Mouse (Mus musculus) embryo, embryonic 10.5 days (tissue): ENCODE measurements around the gene Ube2h.

ENCODE experiments used
- DNase-seq: peaks from one replicate; pipeline ENCODE4 v3.0.0-alpha.2; 2015; ENCODE audit warnings: low spot score

Ube2h gene

DNA sequence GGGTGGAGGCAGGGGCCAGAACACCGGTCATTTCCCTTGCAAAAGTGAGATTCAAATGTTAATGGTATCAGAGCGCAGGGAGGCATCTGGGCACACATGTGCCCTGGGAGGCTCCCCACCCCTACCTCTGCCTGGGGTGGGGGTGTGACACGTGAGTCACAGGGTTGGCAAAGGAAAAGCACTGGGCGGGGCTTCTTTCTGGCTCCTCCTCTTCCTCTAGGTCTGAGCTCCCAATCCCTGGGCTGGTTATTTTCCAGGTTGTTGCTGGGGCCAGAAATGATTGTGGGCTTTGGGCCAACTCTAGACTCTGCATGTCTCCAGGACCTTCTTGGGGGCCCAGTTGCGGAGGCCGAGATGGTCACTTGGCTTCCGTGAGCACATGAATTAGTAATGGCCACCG lies 108.2 kb downstream of the Ube2h start:
- DNase-seq: no peak

DNA sequence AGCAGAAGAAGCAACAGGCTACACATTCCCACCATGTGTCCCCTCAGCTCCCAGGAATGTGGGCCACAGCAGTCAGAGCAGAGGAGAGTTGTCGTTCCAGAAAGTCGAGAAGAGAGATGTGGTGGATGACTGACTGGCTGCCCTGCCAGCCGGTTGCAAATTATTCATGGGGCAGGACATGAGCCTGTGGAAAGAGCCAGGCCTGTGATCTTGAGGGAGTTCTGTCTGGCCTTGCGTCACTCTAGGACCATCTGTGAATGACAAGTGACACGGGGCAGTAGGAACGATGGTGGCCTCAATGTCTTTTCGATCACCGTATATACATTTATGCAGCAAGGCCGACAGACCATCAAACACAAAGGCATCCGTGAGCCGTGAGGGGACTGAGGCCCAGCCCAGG lies 108.7 kb downstream of the Ube2h start:
- no peak for DNase-seq

DNA sequence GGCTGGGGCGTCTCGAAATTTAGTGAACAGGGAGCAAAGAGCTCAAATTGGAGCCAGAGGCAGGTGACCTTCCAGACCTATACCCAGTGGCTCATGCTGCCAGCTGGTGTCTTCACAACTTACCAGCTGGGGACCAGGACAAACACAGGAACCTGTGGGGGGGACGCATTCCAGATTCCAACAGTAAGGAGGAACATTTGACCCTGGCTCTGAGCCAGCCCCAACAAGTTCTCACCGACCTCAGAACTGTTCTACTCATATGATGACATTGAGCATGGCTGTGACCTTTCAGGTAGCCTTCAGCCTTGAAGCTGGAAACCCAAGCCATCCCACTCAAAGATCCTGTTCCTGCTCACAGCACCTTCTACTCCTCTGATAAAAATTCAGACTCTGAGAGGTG lies 120.7 kb downstream of the Ube2h start:
- no peak for DNase-seq

DNA sequence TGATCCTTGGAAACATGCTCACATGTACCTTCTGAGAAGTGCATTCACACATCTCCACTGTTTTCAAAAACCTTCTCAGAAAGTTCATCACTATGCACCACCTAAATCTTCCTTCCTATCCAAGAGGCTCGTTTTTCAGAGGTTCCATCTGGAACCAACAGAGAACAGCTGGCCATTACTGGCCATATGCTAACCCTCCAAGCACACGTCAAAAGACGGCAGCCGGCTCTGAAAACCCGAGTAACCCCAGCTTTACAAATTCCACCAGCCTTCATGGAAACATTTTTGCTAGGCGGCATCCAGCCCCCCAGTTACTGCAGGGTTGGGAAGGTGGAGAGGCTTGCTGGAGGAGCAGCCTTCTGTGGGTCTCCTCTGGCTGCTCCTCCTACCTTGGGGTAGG lies 122.3 kb downstream of the Ube2h start:
- DNase-seq: no peak

DNA sequence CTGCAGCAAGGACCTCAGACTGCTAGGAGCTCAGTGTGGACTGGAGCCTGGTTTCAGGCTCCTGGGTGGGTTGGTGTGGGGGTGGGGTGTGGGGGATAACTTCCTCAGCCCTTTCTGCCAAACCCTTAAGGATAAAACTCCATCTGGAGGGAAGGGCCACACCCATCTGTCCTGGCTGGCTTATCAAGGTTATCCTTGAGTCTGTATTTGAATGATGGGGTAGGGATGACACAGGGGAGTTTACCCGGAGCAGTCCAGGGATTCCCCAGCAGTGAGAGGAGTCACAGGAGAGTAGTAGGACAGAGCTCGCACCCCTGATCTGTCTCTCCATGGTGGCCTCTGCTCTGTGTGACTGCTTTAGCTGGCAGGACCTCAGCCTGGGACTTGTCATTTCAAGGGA lies 124.0 kb downstream of the Ube2h start:
- DNase-seq: no peak

DNA sequence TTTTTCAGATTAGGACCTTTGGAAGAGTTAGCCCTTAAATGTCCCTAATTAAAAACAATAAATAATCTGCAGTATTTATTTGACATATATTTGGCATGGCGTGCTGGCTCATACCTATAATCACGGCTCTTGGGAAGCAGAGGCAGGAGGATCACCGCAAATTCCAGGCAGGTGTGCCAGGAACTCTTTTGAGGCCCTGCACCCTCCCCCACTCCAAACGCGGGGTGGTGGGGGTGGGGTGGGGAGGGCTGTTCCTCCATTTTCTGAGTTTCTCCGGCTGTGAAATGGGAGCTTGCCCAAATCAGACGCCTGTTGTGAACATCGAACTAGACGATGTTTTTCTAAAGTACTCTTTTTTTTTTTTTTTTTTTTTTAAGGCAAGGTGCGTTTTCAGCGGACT lies 125.3 kb downstream of the Ube2h start:
- no peak for DNase-seq

DNA sequence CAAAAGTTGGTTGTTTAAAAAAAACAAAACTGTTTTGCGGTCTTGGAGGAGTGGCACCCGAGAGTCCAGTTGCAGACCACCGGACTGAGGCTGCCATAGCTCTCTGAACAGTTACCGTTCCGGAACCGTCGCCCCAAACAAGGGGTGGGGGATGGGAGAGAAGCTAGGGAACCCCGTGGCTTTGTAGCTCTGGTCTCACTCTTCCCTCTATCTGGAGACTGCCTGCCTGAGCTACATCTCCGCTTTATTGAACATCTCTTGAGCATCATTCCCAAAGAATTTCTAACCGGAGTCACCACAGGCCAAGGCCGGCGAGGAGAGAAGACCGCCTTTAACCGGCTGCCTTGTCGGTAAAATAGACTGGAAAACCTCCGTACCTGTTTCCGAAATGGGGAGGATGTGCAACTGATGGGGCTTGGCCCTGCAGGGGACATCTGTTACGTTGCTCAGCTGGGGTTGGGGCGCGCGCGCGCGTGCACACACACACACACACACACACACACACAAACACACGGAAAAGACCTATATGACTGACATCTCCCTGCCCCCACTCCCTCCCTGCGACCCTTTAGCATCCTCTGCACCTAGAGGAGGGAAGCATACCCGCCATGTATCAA lies 126.2 kb downstream of the Ube2h start:
- peak; percentile 57 for DNase-seq

DNA sequence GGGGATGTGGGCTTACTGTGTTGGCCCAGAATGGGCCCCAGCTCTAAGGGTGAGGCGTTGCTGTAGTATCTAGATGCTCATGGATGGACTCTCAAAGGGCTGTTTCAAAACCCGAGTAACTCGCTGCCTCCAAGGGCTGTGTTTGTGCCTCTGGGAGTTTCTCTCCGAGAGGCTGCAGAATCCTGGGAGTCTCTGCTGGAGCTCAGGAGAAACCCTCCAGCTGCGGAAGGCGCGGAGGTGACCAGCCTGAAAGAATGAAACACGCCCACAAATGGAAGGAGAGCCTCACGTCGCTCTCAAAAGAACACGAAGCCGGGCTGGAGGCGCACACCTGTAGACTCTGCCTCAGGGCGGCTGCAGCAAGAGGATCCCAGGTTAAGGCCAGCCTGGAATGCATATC lies 127.0 kb downstream of the Ube2h start:
- peak; percentile 45 for DNase-seq

DNA sequence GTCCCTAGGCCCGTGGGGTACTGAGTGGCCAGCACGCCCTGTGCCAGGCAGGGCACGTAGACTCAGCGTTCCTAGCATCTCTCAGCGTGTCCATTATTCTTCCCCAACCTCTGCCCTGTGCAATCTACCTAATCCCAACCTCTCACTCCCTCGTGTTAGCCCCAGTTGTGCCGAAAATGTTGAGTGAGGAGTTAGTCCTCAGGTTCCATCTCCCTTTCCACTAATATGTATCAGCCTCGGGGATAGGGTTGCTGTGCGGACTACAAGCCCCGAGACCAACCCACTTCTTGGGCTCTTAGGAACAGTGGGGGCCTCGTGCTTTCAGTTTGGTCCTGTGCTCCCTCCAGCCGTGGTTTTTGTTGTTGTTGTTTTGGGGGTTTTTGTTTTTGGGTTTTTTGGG lies 127.8 kb downstream of the Ube2h start:
- peak; percentile 53 for DNase-seq

DNA sequence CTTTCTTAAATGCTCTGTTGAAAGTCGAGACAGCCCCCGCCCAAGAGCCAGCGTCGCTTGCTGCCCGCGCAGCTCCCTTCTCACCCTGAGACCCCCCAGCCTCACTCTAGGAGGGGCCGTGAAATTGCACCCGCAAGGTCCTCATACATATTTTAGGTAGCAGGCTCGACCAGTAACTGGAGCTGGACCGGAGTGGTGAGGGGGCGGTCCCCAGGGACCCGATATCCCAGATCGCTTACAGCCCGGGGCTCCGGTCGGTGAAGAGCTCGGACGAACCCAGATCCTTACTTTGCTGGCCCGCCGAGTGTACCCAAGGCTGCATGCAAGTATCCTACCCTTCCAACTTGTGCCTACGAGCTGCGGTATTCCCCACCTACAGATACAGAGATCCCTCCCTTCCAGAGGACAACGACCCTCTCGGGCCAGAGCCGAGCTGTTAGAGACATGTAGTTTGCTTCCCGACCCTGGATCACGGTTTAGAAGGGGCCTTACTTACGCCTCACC lies 128.4 kb downstream of the Ube2h start:
- peak; percentile 52 for DNase-seq

DNA sequence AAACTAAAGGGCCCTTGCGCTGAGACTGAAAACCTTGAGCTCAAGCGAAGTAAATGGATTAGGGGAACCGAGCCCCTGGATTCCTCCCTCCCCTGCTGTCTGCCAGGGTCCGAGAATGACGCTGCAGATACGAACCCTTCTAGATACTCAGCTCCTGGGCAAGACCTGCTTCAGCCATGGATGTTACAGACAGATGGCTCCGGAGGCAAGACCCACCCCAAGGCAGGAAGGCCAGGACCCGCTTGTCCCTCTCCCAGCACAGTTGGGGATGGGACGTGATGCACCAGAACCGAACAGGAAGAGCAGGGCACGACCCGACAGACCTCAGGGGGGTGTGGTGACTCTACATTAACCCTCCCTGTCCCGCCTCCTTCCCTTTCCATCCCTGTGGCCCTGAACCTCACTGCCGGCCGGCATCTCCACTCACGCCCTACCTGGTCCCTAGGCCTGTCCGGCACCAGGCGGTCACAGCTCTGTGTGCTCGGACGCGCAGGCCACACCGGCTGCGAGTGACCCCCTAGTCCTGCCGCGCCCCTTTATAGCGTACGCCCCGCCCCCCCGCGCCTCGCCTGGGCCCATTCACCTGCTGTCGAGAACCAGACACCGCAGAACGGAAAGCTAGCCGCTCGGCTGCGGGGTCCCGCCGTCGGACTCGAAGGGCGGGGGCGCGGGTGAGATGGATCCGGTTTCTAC lies 129.0 kb downstream of the Ube2h start:
- peak; percentile 54 for DNase-seq

DNA sequence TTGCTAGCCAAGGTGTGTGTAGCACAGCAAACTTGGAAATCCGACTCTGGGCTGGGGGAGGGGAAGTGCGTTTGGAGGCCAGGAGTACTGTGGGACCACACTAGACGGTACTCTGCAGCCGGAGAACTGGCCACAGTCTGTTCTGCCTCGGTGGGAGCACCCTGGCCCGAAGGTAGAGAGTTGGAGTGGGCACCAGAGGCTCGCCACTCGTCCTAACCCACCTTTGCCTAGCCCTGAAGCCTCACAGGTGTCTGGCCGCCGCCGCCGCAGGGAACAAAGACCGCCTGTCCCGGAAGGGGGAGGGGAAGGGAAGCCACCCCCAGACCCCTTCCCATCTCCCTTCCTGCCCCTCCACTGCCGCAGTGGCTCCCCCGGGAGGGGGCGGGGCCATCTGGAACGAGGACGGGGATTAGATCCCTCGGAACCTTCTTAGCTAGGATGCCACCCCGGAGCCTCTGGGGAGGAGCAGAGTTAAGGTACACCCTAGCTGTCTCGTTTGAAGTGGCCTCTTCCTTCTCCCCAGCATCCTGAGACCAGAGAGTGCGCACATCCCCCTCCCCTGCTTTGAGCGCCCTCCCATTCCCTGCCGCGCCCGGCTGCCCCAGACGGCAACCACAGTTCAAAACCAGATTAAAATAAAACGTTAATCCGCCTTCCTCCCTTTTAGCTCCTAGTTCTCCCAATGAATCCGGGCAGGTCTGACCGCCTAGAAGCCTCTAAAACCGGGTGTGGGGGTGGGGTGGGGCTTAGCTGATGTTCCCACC lies 129.7 kb downstream of the Ube2h start:
- peak; percentile 37 for DNase-seq

DNA sequence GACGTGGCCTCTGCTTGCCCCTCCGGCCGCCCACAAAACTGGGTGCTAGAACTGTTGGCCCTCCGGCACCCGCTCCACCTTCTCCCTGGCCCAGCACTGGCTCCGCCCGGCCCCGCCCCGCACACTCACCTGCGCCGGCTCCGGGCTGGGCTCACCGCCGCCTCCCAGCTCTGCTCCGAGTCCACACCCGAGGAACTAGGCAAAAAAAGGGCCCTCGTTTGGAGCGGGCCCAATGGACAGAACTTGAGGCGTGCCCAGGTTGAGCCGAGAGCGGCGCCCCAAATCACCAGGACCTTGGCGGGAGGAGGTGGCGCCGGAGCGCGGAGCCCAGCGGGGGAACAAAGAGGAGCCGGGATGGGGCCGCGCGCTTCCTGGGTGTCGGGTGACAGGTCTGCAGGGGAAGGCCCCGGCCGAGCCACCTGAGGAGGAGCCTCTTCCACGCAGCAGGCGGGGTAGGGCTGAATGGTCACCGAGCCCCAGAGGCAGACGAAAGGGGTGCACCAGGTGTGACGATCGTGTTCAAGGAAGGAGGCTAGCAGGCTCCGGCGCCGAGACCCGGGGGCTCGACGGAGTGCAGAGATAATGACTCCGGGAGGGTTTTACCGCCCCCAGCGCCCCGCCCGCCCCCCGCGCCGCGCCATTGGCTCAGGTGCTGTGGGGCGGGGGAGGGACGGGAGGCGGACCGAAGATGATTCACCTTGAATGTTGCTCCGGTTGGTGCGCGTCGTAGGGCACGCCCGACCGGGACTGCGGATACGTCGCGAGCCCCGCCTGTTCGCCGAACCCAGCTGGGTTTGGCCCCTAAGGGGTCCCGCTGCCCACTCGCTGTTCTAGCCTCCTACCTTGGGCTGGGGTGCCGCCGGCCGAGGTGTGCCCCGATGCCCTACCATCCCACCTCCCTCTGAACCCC lies 130.5 kb downstream of the Ube2h start:
- peak; percentile 40 for DNase-seq

DNA sequence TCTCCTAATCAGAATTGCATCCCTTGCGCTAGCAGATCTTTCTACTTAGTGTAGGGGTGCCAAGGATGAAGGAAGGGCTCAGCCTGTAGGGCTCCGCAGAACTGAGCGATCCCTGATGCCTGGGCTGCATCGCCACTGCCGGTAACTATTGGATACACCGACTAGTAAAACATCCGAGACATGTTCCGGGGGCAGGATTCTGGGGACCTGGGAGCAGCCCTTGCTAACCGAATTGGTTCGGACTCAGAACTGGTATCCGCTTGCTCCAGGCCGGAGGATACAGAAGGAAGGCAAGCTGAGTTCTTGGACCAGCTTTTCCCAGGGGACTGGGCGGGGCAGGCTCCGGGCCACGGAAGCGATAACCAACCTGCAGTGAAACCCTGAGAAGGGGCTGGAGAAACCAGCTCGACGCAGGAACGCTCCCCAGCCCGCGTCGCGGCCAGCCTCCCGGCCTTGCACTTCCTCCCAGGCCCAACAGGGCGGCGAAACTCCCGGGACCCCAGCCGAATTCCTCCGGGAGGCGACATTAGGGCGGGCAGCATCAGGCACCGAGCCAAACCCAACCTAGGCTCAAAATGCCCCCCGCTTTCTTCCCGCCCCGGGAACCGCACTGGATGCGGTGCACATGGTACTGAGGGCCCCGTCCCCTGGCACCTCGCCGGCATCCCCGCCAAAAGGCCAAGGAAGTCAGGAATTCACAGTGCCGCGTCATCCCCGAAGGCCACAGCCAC lies 131.4 kb downstream of the Ube2h start:
- DNase-seq: peak; percentile 46

DNA sequence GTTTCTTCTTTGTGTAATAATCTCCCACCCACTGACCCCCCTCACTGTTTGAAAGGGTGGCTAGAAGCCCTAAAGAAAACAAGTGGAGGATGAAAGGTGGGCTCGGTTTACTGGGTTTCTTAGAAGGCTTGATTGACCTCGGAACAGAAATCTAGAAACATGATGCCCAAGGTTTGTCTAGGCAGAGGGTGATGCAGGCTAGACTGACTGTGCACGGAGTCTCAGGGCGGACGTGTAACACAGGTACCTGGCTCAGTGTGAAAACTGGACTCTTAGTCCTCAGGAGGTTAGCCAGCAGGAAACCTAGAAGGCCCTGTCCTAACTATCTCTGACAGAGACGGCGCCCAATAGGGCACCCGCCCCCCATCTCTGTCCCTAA lies 131.9 kb downstream of the Ube2h start:
- no peak for DNase-seq

DNA sequence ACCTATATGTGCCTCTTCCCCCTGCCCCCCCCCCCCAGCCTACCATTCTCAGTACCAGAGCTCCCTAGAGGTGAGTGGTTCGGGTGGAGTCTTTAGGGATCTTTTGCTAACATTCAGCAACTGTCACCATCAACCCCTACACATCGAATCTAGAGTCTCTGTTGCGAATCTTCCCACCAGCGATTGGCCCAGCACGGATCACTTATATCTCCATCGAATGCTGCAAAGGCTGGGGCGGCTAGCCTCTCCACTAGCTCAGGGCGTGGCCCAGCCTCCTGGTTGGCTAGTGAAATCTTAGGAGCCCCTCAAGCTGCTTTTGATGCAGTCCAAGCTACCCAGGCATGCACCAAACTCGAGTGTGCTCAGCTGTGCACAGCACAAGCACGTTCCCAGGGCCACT lies 132.4 kb downstream of the Ube2h start:
- DNase-seq: peak; percentile 34

DNA sequence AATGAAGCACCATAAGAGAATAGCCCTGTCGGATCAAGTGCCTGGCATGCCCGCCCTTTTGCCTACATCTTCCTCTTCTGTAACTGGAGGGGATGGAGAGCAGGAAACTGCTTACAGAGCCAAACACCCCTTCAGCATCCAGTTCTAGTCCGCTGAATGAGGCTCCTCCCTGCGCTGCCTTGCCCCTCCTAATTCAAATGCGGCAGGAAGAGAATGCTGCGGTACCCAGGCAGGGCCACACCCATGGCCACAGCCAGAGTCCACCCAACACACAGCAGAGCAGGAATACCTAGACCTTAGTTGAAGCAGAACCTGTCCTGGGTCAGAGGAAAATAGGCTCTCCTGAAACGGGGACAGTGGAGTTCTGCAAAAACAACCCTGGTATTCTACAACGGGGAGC lies 133.1 kb downstream of the Ube2h start:
- DNase-seq: no peak

DNA sequence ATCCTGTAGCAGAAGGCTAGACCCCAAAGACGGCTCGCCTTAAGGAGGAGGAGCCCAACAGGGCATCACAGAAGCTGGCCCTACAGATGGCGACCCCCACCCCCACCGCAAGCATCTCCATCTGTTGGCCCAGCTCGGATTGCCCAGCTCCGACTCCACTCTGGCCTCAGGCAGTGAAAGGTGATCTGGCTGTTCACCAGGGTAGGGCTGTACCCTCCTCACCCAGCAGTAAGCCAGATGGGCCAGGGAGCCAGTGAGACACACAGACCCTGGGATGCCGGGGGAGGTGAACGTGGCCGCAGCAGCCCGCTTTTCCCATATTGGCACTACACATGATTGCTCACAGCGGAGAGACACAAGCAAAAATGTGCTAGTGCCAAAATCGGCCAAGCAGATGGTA lies 135.2 kb downstream of the Ube2h start:
- DNase-seq: peak; percentile 40

DNA sequence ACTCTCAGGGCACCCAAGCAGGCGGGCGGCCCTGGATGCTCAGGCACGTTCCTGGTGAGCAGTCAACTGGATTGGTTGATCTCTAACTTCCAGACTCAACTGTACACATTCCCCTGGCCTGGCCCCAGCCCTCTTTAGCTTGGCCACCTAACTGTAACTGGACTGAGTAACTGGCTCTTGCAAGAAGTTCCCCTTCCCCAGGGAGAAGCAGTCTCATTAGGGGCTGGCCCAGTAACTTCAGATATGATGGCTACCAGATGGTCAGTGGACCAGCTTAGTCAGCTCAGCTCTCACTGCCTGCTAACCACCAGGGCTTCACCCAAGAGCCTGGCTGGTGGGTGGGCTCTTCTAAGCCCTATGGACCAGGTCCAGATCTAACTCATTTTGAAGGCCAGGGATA lies 136.1 kb downstream of the Ube2h start:
- DNase-seq: no peak

DNA sequence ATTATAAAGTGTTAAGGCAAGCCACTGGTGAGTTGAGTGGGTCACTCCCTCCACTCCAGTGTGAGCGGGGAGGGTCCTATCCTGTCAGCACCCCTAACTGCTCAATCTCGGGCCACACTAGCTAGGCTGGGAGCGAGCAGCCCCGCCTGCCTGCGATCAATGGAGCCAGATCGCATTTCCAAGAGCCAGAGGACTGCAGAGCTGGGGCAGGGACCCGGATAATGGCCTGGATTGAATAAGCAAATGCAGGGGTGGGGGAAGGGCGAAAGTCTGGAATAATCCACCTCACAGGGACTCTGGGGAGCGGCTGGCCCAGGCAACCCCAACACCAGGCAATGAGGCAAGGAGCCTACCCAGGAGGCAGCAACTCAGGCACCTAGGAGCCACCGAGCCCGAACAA lies 137.1 kb downstream of the Ube2h start:
- DNase-seq: peak; percentile 77

DNA sequence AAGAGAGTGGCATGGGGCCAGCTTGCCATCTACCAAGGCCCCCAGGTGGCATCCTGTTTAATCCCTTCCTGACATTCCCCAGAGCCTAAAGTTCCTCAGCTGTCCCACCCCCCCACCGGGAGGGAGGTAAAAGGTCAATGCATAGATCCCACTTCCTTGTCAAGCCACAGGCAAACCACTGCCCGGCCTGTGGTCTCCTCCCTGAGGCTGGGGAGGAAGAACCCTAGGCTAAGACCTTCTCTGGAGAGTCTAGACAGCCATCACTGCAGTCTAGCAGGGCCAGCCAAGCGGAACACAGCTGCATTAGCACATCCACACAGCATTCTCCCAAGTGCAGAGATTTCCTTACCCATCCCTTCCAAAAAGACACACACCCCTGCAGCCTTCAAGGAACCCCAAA lies 138.0 kb downstream of the Ube2h start:
- no peak for DNase-seq
